Mouse (Mus musculus) MEL-GATA-1-ER (cell line): Measurements from ENCODE around the gene Ceacam19.

Experiments used
- DNase-seq: peaks from one replicate; pipeline ENCODE4 v3.0.0-alpha.2; 2012; ENCODE audit warnings: low read depth; ENCODE audit errors: extremely low read depth

Ceacam19 gene

DNA sequence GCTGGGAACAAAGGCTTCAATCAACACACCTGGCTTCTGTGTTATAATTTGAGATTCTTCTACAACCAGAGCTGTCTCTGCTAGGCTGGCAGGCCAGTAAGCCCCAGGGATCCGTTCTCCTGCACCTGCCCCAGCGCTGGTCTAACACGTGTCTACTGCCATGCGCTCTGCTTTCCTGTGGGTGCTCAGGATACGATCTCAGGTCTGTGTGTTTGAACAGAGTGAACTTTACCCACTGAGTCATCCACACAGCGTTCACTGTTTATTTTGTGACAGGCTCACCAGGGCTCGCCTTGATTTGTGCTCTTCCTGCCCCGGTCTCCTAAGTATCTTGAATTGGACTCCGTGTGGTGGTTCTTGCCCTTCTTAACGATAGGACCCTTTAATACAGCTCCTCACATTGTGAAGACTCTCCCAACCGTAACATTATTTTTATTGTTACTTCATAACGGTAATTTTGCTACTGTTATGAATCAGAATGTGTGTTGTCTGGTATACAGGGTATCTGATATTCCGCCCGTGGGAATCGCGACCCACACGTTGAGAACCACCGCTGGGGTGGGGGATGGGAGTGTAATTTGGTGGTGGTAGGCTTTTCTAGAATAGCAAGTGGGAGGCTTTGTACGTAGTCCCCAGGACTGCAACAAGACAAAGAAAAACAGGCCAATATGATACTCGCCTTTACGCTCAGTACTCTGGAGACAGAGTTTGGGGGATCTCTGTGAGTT is 45.9 kb downstream of the Ceacam19 start:
- DNase-seq = no peak

DNA sequence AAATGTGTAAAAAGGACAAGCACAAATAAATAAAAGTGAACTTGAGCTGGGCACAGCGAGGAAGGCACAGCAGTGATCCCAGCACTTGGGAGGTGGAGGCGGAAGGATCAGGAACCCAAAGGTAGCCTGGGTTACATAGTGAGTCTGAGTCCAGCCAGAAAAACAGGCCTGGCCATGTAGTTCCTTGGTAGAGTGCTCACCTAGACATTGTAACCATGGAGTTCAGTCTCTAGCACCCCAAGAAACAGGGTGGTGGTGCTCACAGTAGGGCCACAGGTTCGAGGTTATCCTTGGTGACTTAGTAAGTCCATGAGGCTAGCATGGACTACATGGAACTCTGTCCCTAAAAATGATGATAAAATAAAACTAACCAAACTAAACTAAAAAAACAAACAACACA is 46.8 kb downstream of the Ceacam19 start:
- DNase-seq = no peak

DNA sequence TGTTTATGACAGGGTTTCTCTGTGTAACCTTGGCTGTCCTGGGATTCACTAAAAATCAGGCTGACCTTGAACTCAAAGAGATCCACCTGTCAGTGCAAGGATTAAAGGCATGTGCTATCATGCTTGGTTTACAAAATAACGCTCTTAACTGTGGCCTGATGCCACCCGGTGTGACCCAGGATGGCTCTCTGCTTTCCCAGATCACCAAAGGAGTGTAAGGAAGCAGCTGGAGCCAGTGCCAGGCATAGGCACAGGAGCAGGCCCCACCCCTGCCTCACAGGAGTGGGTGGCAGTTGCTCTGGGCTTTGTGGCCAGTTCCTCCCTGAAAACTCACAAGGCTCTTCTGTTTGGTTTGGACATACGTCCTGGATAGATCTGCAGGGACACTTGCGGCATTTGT is 47.4 kb downstream of the Ceacam19 start:
- DNase-seq = no peak

DNA sequence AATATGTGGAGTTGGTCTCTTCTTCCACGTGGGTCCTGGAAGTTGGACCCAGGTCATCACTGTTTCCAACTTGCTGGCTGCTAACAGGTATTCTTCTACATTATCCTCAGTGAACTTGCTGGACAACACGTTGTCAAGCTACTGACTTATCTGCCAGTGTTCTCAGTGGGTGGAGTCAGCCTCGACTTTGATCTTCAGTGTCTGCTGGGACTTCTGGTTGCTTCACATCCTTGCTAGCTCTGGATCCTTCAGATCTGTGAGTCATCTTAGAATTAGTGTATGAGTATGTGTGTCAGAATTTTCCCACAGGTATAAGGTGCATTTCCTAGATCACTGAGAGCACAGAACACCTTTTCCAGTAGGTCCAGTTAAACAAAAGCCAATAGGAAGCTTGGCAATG is 50.9 kb downstream of the Ceacam19 start:
- no peak for DNase-seq

DNA sequence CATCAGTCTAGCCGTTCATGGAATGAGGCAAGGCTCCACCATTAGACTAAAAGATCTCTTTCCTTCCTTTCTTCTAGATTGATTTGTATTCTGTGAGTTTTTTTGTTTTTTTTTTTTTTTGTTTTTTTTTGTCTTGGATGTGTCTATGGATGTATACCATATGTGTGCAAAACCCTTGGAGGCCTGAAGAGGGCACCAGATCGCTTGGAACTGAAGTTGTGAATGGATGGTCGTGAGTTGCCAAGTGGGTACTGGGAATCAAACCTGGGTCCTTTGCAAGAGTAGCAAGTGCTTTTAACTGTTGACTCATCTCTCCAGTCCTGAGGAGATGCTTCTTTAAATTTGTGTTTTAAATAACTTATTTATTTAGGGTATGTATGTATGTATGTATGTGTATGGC is 53.7 kb downstream of the Ceacam19 start:
- no peak for DNase-seq

DNA sequence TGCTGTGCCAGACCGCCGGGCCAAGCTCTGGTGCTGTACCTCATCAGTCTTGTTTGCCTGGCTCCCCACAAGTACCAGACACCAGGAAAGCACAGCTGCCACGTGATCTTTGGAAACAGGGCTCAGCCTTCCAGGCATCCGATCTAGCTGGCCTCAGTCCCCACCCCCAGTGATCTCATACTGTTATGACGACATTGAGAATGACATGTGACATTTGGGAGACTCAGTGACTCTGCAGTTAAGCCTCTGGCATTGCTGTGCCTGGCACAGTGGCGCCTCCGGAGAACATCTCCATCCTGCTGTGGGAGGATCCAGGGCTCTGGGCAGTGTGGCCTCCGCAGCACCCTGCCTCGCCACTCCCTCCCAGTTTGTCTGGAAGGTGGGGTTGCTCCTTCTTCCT is 55.9 kb downstream of the Ceacam19 start:
- no peak for DNase-seq

DNA sequence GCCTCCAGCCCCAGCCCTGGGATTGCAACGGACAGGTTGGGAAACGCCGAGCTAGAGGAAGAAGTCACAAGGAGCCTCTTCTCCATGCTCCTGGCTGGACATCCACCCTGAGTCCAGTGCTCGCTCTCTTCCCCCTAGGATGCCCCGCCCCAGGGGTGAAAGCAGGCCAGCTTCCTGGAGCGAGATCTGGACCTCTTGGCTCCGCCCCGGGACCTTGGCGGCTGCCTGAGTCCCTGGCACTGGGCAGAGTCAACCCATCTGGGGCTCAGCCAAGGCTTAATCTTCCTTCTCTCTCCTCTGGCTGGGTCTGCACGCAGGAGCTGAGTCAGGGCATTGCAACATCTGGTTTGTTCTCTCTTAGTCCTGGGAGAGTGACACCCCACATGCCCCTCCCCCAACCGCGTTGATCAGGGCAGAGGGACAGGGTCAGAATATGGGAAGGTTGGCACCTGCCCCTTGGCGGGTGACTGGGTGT is 57.0 kb downstream of the Ceacam19 start:
- no peak for DNase-seq

DNA sequence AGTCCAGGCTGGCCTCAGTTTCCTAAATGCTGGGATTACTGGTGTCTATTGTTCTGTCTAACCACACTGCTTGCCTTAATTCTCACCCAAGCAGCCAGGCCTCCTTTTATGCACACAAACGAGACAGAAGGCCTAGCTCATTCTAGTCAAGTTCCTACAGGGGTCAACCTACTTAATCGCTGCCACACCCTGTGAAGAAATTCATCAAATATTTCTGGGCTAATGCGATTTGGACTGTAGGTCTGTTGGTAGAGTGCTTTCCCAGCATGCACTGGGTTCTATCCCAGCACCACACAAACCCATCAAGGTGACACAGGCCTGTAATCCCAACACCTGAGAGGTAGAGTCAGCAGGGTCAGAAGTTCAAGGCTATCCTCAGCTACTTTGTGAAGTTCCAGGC is 58.1 kb downstream of the Ceacam19 start:
- no peak for DNase-seq

DNA sequence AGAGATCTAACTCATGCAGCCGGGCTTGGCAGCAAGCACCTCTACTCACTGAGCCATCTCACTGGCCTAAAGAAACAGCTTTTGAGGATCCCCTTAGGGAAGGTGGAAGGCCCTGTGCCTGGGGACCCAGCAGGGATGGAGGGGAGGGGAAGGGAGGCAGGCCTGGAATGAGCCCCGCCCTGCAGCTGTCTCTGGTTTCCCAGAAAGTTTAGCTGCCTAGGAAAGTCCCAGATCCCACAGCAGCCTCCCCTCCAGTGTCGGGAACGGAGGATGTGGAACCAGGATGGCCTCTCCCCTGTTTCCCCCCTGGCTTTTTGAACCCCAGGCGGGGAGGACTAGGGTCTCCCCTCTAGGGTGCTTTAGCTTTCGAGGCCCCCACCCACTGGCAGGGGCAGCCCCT is 61.0 kb downstream of the Ceacam19 start:
- no peak for DNase-seq
